Mouse (Mus musculus) E14TG2a.4 (cell line): ENCODE results near the gene Adprm.

Experiments
- CTCF ChIP-seq: conservative IDR thresholded peaks from 2 replicates; pipeline ENCODE4 v1.5.1; 2014; ENCODE audit warnings: low read length
- NANOG ChIP-seq: IDR thresholded peaks from 2 replicates; pipeline ENCODE4 v1.6.1; 2014; ENCODE audit warnings: borderline replicate concordance, low read length, mixed read lengths

- no peak for TF ChIP-seq CTCF
- TF ChIP-seq NANOG, result no peak
Measured at GRCm38 (mm10) chr11:67040483-67040882, 11.9 kb downstream of the Adprm start.
